Mouse (Mus musculus) hindlimb bud, embryonic 11.5 days (tissue): Measurements from ENCODE around the gene Trim42.

Experiments
- DNase-seq: peaks from one replicate; pipeline ENCODE4 v3.0.0-alpha.2; 2012; ENCODE audit warnings: low read depth, low spot score; ENCODE audit errors: extremely low spot score

The Trim42 gene

GRCm38 (mm10) chr9:97369591-97369990, at the start of gene Trim42:
TSS of gene Trim42 (minus strand) at chr9:97369958.
- no peak for DNase-seq

GRCm38 (mm10) chr9:97414876-97415668, 45.3 kb upstream of the Trim42 start:
- DNase-seq: no peak

DNA sequence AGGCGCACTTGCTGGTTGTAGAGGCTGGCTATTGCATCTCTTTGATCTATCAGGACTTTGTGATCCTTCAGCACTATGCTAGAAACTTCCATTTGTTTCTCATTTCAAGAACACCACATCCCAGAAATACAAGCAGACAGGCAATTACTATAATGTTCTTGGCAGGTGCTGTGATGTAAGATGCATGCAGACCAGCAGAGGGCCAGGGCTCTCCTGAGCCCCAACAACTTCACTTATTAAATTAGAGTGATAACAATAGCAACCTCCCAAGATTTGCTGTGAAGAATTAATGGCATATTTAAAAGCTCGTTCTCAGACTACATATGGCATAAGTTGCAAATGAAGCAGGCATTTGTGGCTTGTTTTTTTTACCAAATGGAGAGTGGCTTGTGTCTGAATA, 38.4 kb upstream of the Trim42 start:
- DNase-seq: no peak

DNA sequence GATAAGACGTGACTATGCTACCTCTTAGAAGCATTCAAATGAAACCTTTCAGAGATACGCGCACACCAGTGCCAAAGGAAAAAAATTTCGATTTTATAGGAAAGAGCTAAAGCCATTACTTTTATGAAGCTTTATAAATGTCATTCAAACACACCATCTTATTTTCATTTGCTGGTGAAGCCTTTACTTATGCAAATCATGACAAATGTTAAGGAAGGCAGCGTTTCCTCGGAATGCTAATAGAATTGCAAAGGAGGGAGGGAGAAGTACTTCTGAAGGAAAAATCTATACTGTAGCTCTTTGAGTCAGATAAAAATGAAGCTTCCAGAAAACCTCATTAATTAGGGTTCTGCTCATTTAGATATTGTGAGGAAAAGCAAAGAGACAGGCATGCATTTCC, 13.3 kb downstream of the Trim42 start:
- no peak for DNase-seq

GRCm38 (mm10) chr9:97344767-97345297, 24.9 kb downstream of the Trim42 start:
- no peak for DNase-seq

GRCm38 (mm10) chr9:97341772-97342171, 28.0 kb downstream of the Trim42 start:
- no peak for DNase-seq

DNA sequence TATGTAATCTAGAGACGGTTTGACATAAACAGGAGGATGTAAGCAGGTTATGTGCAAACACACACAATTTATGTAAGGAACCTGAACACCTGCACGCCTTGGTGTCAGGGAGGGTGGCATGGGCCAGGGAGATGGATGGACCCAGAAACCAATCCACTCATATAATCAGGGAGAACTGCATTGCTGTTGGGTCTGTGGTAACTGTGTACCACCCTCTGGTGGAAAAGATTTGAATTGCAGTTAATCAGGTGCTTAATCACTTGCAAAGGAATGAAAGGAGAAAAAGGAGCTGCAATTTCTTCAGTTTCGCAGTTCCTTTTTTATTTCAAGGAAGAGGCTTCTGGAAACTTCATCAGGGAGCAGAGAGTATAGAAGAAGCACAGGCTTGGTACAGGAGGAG, 46.9 kb downstream of the Trim42 start:
- peak; percentile 37 for DNase-seq

DNA sequence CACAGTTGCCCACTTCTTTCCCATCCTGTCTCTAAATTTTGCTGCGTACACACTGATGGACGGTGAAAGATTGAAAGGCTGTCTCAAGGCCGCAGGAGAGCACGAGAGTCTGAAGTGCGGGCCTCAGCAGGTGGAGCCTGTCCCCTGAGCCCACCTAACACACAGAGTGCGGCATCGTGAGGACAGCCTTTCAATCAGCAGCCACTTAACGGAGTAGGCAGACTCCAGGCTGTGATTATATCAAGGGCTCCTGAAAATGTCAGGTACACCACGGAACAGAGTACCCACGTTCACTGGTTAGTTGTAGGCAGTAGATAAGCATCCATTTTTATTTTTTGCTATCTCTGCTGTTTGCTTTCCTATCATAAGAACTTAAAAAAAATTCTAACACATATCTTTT, 47.6 kb downstream of the Trim42 start:
- DNase-seq: no peak

GRCm38 (mm10) chr9:97315421-97316055, 54.2 kb downstream of the Trim42 start:
- DNase-seq: no peak

GRCm38 (mm10) chr9:97311614-97312013, 58.1 kb downstream of the Trim42 start:
- no peak for DNase-seq

GRCm38 (mm10) chr9:97309509-97310053, 60.2 kb downstream of the Trim42 start:
- DNase-seq: no peak

DNA sequence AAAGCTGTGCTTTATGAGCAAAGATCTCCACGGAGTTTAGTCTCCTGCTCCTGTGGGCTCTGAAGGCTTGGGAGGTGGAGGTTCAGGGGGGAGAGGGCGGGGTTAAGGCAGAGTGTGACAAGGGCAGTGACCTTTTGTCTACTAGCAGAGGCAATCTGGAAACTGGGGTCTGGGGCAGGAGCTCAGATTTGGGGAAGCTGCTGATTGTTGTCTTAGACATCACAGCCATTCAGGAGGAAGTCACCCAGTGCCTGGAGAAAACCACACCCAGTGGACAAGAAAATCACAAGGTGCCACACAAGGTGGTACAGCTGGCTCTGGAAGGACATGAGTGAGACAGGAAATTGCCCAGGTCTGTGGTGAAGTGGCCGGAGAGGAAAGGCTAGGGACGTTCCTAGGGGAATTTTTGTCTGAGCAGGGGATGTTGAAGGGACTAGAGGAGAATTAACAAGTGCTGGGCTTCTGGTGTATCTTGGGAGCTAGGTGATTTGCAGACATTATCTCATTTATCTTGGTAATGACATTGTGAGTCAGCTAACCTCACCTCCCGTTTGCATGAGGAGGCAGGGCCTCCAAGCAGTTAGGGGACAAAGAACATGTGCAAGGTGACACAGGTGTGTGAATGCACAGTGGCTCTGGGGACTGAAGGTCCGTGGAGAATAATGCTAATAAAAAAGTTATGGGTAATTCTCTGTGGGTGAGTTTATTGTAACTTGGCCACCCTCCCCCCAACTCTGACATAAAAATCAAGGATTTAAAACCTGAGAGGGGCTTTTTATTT, 61.9 kb downstream of the Trim42 start:
- DNase-seq: no peak
